Mouse (Mus musculus): ENCODE results near the gene Dact3. TPM values are rescaled to one million over a fixed set of nuclear protein-coding genes. Genes with fewer than 3 reads are reported as not detected.
A peak's percentile ranks its signal among the peaks of the same experiment; 100 is the strongest.

The Dact3 gene
- total RNA-seq (2021): 1 to 10 TPM in 1 of 2 experiments, under 1 TPM in 1; 0.99 to 1.7 TPM
- long read RNA-seq, experiment 1, partial matches to known transcripts: 0 of 4 reads
- long read RNA-seq, experiment 1, other reads (novel, unspliced or antisense): 1 of 4 reads
- long read RNA-seq, experiment 2, partial matches to known transcripts: 2 of 7 reads
- long read RNA-seq, experiment 2, other reads (novel, unspliced or antisense): 1 of 7 reads

- no peak for TF ChIP-seq CTCF (IDR thresholded peaks at IDR 0.05)
- Histone ChIP-seq H3K4me3 (peak within 1 kb of the TSS; percentile 87), H3K27ac (peak within 1 kb of the TSS; percentile 85)
- DNase-seq: no peak
- intact Hi-C loops (cut with DNase I): loop anchor here (2.0 kb wide), 1 partner anchor 40 kb away; no protein-coding TSS in a partner anchor
These were observed at the start of gene Dact3 for GRCm38 (mm10) chr7:16875310-16875325. Dact3 (plus strand) TSS chr7:16875317.

GRCm38 (mm10) chr7:16825785-16826184 is 49.3 kb upstream of the Dact3 start:
- no peak for DNase-seq
- peak; percentile 52 for TF ChIP-seq CTCF (IDR thresholded peaks at IDR 0.05)
- no peak overlapping the region for H3K27ac ChIP-seq
- intact Hi-C loops (cut with DNase I): no loop called here
- H3K4me3 ChIP-seq: no peak overlapping the region

GRCm38 (mm10) chr7:16826571-16826970 is 48.5 kb upstream of the Dact3 start:
- intact Hi-C loops (cut with DNase I): no loop called here
- Histone ChIP-seq H3K4me3 (no peak overlapping the region), H3K27ac (no peak overlapping the region)
- no peak for DNase-seq
- no peak for TF ChIP-seq CTCF (IDR thresholded peaks at IDR 0.05)

GRCm38 (mm10) chr7:16827274-16827673 is 47.8 kb upstream of the Dact3 start:
- DNase-seq: no peak
- TF ChIP-seq CTCF (IDR thresholded peaks at IDR 0.05): no peak
- intact Hi-C loops (cut with DNase I): no loop called here
- Histone ChIP-seq H3K4me3 (no peak overlapping the region), H3K27ac (no peak overlapping the region)

- intact Hi-C loops (cut with DNase I): no loop called here
These were observed 44.7 kb upstream of the Dact3 start for GRCm38 (mm10) chr7:16830449-16830848.

GRCm38 (mm10) chr7:16837916-16838803 is 37.0 kb upstream of the Dact3 start:
- H3K27ac ChIP-seq: no peak overlapping the region
- TF ChIP-seq CTCF (IDR thresholded peaks at IDR 0.05): no peak
- no peak for DNase-seq
- intact Hi-C loops (cut with DNase I): no loop called here
- no peak overlapping the region for H3K4me3 ChIP-seq

More at GRCm38 (mm10) chr7:16830449-16830848, 44.7 kb upstream of the Dact3 start:
- Histone ChIP-seq H3K4me3 (no peak overlapping the region), H3K27ac (peak overlapping the region; percentile 28; the same call in 1 of the 2 replicates)
- no peak for DNase-seq
- TF ChIP-seq CTCF (IDR thresholded peaks at IDR 0.05): no peak

- no peak overlapping the region for H3K27ac ChIP-seq
- H3K4me3 ChIP-seq: no peak overlapping the region
- no peak for TF ChIP-seq CTCF (IDR thresholded peaks at IDR 0.05)
- intact Hi-C loops (cut with DNase I): no loop called here
- no peak for DNase-seq
These were observed 36.2 kb upstream of the Dact3 start for GRCm38 (mm10) chr7:16838804-16839426.

GRCm38 (mm10) chr7:16839427-16840108 is 35.5 kb upstream of the Dact3 start:
- no peak for DNase-seq
- Histone ChIP-seq H3K27ac (no peak overlapping the region), H3K4me3 (no peak overlapping the region)
- intact Hi-C loops (cut with DNase I): no loop called here
- no peak for TF ChIP-seq CTCF (IDR thresholded peaks at IDR 0.05)

GRCm38 (mm10) chr7:16840109-16840491 is 35.0 kb upstream of the Dact3 start:
- H3K4me3 ChIP-seq: no peak overlapping the region
- DNase-seq: no peak
- no peak overlapping the region for H3K27ac ChIP-seq
- intact Hi-C loops (cut with DNase I): no loop called here
- TF ChIP-seq CTCF (IDR thresholded peaks at IDR 0.05): no peak

- TF ChIP-seq CTCF (IDR thresholded peaks at IDR 0.05): no peak
- DNase-seq: no peak
- intact Hi-C loops (cut with DNase I): no loop called here
- Histone ChIP-seq H3K27ac (peak overlapping the region; percentile 93), H3K4me3 (no peak overlapping the region)
These were observed 34.0 kb upstream of the Dact3 start for GRCm38 (mm10) chr7:16841078-16841477.

GRCm38 (mm10) chr7:16841561-16842560 is 33.3 kb upstream of the Dact3 start:
- TF ChIP-seq CTCF (IDR thresholded peaks at IDR 0.05): no peak
- Histone ChIP-seq H3K27ac (peak overlapping the region; percentile 93), H3K4me3 (peak overlapping the region; percentile 92)
- intact Hi-C loops (cut with DNase I): no loop called here
- no peak for DNase-seq

GRCm38 (mm10) chr7:16842645-16843063 is 32.5 kb upstream of the Dact3 start, which contains the start of gene Prkd2:
Prkd2 (plus strand) TSS chr7:16842902.
- DNase-seq: peak; percentile 92
- H3K4me3 ChIP-seq: peak within 1 kb of the TSS; percentile 92
- TF ChIP-seq CTCF (IDR thresholded peaks at IDR 0.05): no peak
- peak within 1 kb of the TSS; percentile 93 for H3K27ac ChIP-seq
- intact Hi-C loops (cut with DNase I): no loop called here
